In genomic region chr9:60236155-60236554, GRCm38 (mm10) we compare ENCODE assay signal across 25 mouse cellular contexts.
DNase-seq lines count a peak whose midpoint lies in the region; ATAC-seq and TF ChIP-seq lines count a peak whose summit lies in the region.
"Had no signal": no experiment of that assay in that cellular context is flagged by ENCODE, and none has a peak within 500 bp of the region (broad histone marks: within the 10 kb centered on the region; RNA-seq: fewer than 3 reads in every experiment).

No protein-coding gene starts in this region.

- TF ChIP-seq POLR2A in kidney, adult 2 months (IDR thresholded peaks at IDR 0.05; ENCODE audit: low read depth, low read length): no peak

- DNase-seq in kidney, adult 2 months: no peak
- DNase-seq in embryonic facial prominence, embryonic 10.5 days (ENCODE audit: low spot score): no peak
- peak; percentile 50 for DNase-seq in embryonic facial prominence, embryonic 14.5 days (ENCODE audit: low spot score)
- no peak for DNase-seq in limb, embryonic 11.5 days (ENCODE audit: low spot score)
- no peak for DNase-seq in layer of hippocampus, adult 8-10 months (ENCODE audit: low spot score in 2 of 2)
- DNase-seq: adrenal gland, adult 2 months; adrenal gland, postnatal 14 days; cerebellum, adult 11 months; cerebellum, adult 2 months; cerebellum, adult 9-11 months; cerebellum, postnatal 25 days; gastrocnemius, postnatal 10 days; gastrocnemius, postnatal 36 days; heart, postnatal 10 days; heart, postnatal 36 days had no signal

- no peaks in the 10 kb centered on the region for H3K9me3 ChIP-seq in kidney, embryonic 14.5 days (ENCODE audit: control insufficient read depth, low read length)
- H3K9me3 ChIP-seq in embryonic facial prominence, embryonic 10.5 days: no peaks in the 10 kb centered on the region
- H3K9me3 ChIP-seq in embryonic facial prominence, embryonic 14.5 days (ENCODE audit: control insufficient read depth, low read length): no peaks in the 10 kb centered on the region
- no peaks in the 10 kb centered on the region for H3K9me3 ChIP-seq in limb, embryonic 11.5 days (ENCODE audit: control insufficient read depth, low read length)
- H3K9me3 ChIP-seq: embryonic facial prominence, embryonic 13.5 days; forebrain, embryonic 12.5 days; heart, embryonic 15.5 days; hindbrain, embryonic 10.5 days; hindbrain, embryonic 13.5 days had no signal

- H3K27me3 ChIP-seq in kidney, embryonic 14.5 days (ENCODE audit: control insufficient read depth, insufficient read depth, low read length): no peaks in the 10 kb centered on the region
- no peaks in the 10 kb centered on the region for H3K27me3 ChIP-seq in kidney, adult 2 months (replicated peaks; ENCODE audit: control insufficient read depth, insufficient read depth, low read length)
- H3K27me3 ChIP-seq in embryonic facial prominence, embryonic 10.5 days (replicated peaks; ENCODE audit: low read depth, poor library complexity, severe bottlenecking): 0 out of 2 replicates have a peak, but pooled peaks cover 6% of the 10 kb centered on the region
- no peaks in the 10 kb centered on the region for H3K27me3 ChIP-seq in embryonic facial prominence, embryonic 14.5 days (replicated peaks; ENCODE audit: control insufficient read depth, insufficient read depth, low read length)
- no peaks in the 10 kb centered on the region for H3K27me3 ChIP-seq in limb, embryonic 11.5 days (ENCODE audit: control insufficient read depth, insufficient read depth, low read length)
- H3K27me3 ChIP-seq: embryonic facial prominence, embryonic 13.5 days; heart, embryonic 15.5 days; hindbrain, embryonic 13.5 days had no signal

- no peaks in the 10 kb centered on the region for H3K36me3 ChIP-seq in kidney, embryonic 14.5 days (ENCODE audit: control insufficient read depth, insufficient read depth, low read length)
- H3K36me3 ChIP-seq in kidney, adult 2 months (ENCODE audit: control insufficient read depth, insufficient read depth, low read length): no peaks in the 10 kb centered on the region
- H3K36me3 ChIP-seq in embryonic facial prominence, embryonic 10.5 days (replicated peaks): no peaks in the 10 kb centered on the region
- no peaks in the 10 kb centered on the region for H3K36me3 ChIP-seq in embryonic facial prominence, embryonic 14.5 days (ENCODE audit: control insufficient read depth, insufficient read depth, low read length)
- H3K36me3 ChIP-seq in limb, embryonic 11.5 days (ENCODE audit: control insufficient read depth, insufficient read depth, low read length): no peaks in the 10 kb centered on the region
- H3K36me3 ChIP-seq: embryonic facial prominence, embryonic 13.5 days; forebrain, embryonic 12.5 days; heart, embryonic 15.5 days; hindbrain, embryonic 10.5 days; hindbrain, embryonic 13.5 days had no signal

- 71% methylated on average over 9 of the region's 9 CpGs for WGBS in kidney, embryonic 14.5 days
- WGBS in kidney, adult 2 months: 75% methylated on average over 9 of the region's 9 CpGs
- WGBS in embryonic facial prominence, embryonic 10.5 days: 82% methylated on average over 9 of the region's 9 CpGs
- 64% methylated on average over 9 of the region's 9 CpGs for WGBS in embryonic facial prominence, embryonic 14.5 days
- 88% methylated on average over 9 of the region's 9 CpGs for WGBS in limb, embryonic 11.5 days

- no peak for TF ChIP-seq CTCF in kidney, adult 2 months (conservative IDR thresholded peaks at IDR 0.05; ENCODE audit: insufficient read depth, insufficient read length, low read depth, low read length)

- H3K4me3 ChIP-seq in kidney, embryonic 14.5 days (ENCODE audit: low read length): no peak overlapping the region
- no peak overlapping the region for H3K4me3 ChIP-seq in kidney, adult 2 months (ENCODE audit: insufficient read depth, low read depth, low read length)
- no peak overlapping the region for H3K4me3 ChIP-seq in embryonic facial prominence, embryonic 10.5 days
- H3K4me3 ChIP-seq in embryonic facial prominence, embryonic 14.5 days (ENCODE audit: low read depth, low read length): no peak overlapping the region
- H3K4me3 ChIP-seq in limb, embryonic 11.5 days (ENCODE audit: low read depth, low read length): no peak overlapping the region
- H3K4me3 ChIP-seq: embryonic facial prominence, embryonic 13.5 days; forebrain, embryonic 12.5 days; heart, embryonic 15.5 days; hindbrain, embryonic 10.5 days; hindbrain, embryonic 13.5 days had no signal

- ATAC-seq in kidney, embryonic 14.5 days (ENCODE audit: low FRiP score, low TSS enrichment): no peak
- ATAC-seq in embryonic facial prominence, embryonic 14.5 days (ENCODE audit: low read depth): no peak
- no peak for ATAC-seq in limb, embryonic 11.5 days (ENCODE audit: insufficient number of reproducible peaks, low FRiP score, low TSS enrichment, low read depth)
- ATAC-seq: CD4-positive, CD25-positive, alpha-beta regulatory T cell, adult 4 months; forebrain, embryonic 16.5 days; hindbrain, embryonic 16.5 days had no signal

- no peak overlapping the region; the same call in 1 of the 2 replicates for H3K9ac ChIP-seq in kidney, embryonic 14.5 days (ENCODE audit: low read depth, low read length)
- no peak overlapping the region for H3K9ac ChIP-seq in embryonic facial prominence, embryonic 14.5 days (ENCODE audit: low read depth, low read length)
- H3K9ac ChIP-seq in limb, embryonic 11.5 days (ENCODE audit: low read length): 0 out of 2 replicates have a peak overlapping the region, but pooled peaks have one; percentile 17
- H3K9ac ChIP-seq: embryonic facial prominence, embryonic 13.5 days; forebrain, embryonic 12.5 days; heart, embryonic 15.5 days; hindbrain, embryonic 13.5 days had no signal

- H3K27ac ChIP-seq in kidney, embryonic 14.5 days (ENCODE audit: low read depth, low read length): 0 out of 2 replicates have a peak overlapping the region, but pooled peaks have one; percentile 11
- H3K27ac ChIP-seq in kidney, adult 2 months (ENCODE audit: insufficient read depth, low read depth, low read length): no peak overlapping the region
- peak overlapping the region; percentile 65 for H3K27ac ChIP-seq in embryonic facial prominence, embryonic 10.5 days (replicated peaks)
- H3K27ac ChIP-seq in embryonic facial prominence, embryonic 14.5 days (replicated peaks; ENCODE audit: low read depth, low read length): no peak overlapping the region
- no peak overlapping the region for H3K27ac ChIP-seq in limb, embryonic 11.5 days (replicated peaks; ENCODE audit: low read depth, low read length)
- H3K27ac ChIP-seq: embryonic facial prominence, embryonic 13.5 days; forebrain, embryonic 12.5 days; heart, embryonic 15.5 days; hindbrain, embryonic 10.5 days; hindbrain, embryonic 13.5 days had no signal

- H3K4me2 ChIP-seq in kidney, embryonic 14.5 days (replicated peaks; ENCODE audit: low read depth, low read length): no peak overlapping the region
- H3K4me2 ChIP-seq in embryonic facial prominence, embryonic 14.5 days (ENCODE audit: low read depth, low read length): no peak overlapping the region
- H3K4me2 ChIP-seq in limb, embryonic 11.5 days (ENCODE audit: low read depth, severe bottlenecking): no peak overlapping the region
- H3K4me2 ChIP-seq: embryonic facial prominence, embryonic 13.5 days; forebrain, embryonic 12.5 days; heart, embryonic 11.5 days; heart, embryonic 15.5 days; hindbrain, embryonic 13.5 days had no signal

- H3K4me1 ChIP-seq in kidney, embryonic 14.5 days (ENCODE audit: control insufficient read depth, insufficient read depth, low read length): peaks cover 32% of the 10 kb centered on the region
- peaks cover 15% of the 10 kb centered on the region for H3K4me1 ChIP-seq in kidney, adult 2 months (ENCODE audit: control insufficient read depth, insufficient read depth, low read length)
- H3K4me1 ChIP-seq in embryonic facial prominence, embryonic 10.5 days: peaks cover 43% of the 10 kb centered on the region
- peaks cover 41% of the 10 kb centered on the region for H3K4me1 ChIP-seq in embryonic facial prominence, embryonic 14.5 days (ENCODE audit: control insufficient read depth, insufficient read depth, low read length)
- peaks cover 33% of the 10 kb centered on the region for H3K4me1 ChIP-seq in limb, embryonic 11.5 days (ENCODE audit: control insufficient read depth, insufficient read depth, low read length)
- H3K4me1 ChIP-seq: heart, embryonic 15.5 days had no signal

Comparison
In these comparisons a context has a peak if more than half of its experiments do, and no peak if none do; other contexts are left out.
1. H3K27ac ChIP-seq: peak in kidney, embryonic 14.5 days (single experiment) and embryonic facial prominence, embryonic 10.5 days (single experiment); none in kidney, adult 2 months (single experiment), embryonic facial prominence, embryonic 14.5 days (single experiment) and limb, embryonic 11.5 days (single experiment).